Mouse (Mus musculus) midbrain, postnatal 0 days (tissue): Measurements from ENCODE around the gene Tfdp1. TPM values are rescaled to one million over a fixed set of nuclear protein-coding genes. Genes with fewer than 3 reads are reported as not detected.
A peak's percentile ranks its signal among the peaks of the same experiment; 100 is the strongest.

Experiments used
- ATAC-seq: fragments of 200-750 bp; cut with Nextera tagmentation; 2 replicates; pipeline ENCODE4 v1.8.0; 2017; ENCODE audit warnings: moderate number of reproducible peaks, mild to moderate bottlenecking, moderate TSS enrichment, moderate library complexity; ENCODE audit not compliant: low FRiP score
- DNase-seq: peaks from one replicate; pipeline ENCODE4 v3.0.0-alpha.2; 2015; ENCODE audit warnings: low spot score
- H3K27ac ChIP-seq: fragments of 300-500 bp; sonication (generic); 2 replicates; pipeline ENCODE4 v1.5.1; 2014; ENCODE audit warnings: low read depth, mild to moderate bottlenecking, low read length, mixed read lengths
- H3K27me3 ChIP-seq: fragments of 300-500 bp; sonication (generic); 2 replicates; pipeline ENCODE4 v1.6.1; 2014; ENCODE audit warnings: low read length, control low read depth, mixed read lengths; ENCODE audit not compliant: insufficient read depth
- H3K36me3 ChIP-seq: fragments of 300-500 bp; sonication (generic); 2 replicates; pipeline ENCODE4 v1.6.1; 2014; ENCODE audit warnings: low read length, control low read depth, mixed read lengths; ENCODE audit not compliant: insufficient read depth
- H3K4me1 ChIP-seq: fragments of 300-500 bp; sonication (generic); 2 replicates; pipeline ENCODE4 v1.6.1; 2014; ENCODE audit warnings: mild to moderate bottlenecking, control low read depth, antibody characterized with exemption, low read length, mixed read lengths; ENCODE audit not compliant: insufficient read depth
- H3K4me2 ChIP-seq: fragments of 300-500 bp; sonication (generic); 2 replicates; pipeline ENCODE4 v1.6.1; 2014; ENCODE audit warnings: low read depth, mild to moderate bottlenecking, low read length, mixed read lengths; ENCODE audit not compliant: poor library complexity, severe bottlenecking
- H3K4me3 ChIP-seq: fragments of 300-500 bp; sonication (generic); 2 replicates; pipeline ENCODE4 v1.5.1; 2014; ENCODE audit warnings: low read depth, mild to moderate bottlenecking, low read length, moderate library complexity
- H3K9ac ChIP-seq: fragments of 300-500 bp; sonication (generic); replicated peaks from 2 replicates; pipeline ENCODE4 v1.6.1; 2014; ENCODE audit warnings: mild to moderate bottlenecking, low read length, moderate library complexity, mixed read lengths; ENCODE audit not compliant: poor library complexity, severe bottlenecking
- H3K9me3 ChIP-seq: fragments of 300-500 bp; sonication (generic); 2 replicates; pipeline ENCODE4 v1.6.1; 2016; ENCODE audit warnings: low read length, control low read depth
- CTCF ChIP-seq: IDR thresholded peaks from 2 replicates; pipeline ENCODE4 v1.5.1; 2016; ENCODE audit warnings: antibody characterized with exemption, mild to moderate bottlenecking
- WGBS: fragments of 180-500 bp; shearing (Covaris S2); extraction: QIAGEN DNeasy Blood & Tissue Kit; methylation state at CpG from one replicate; pipeline ENCODE4 v1.1.7; 2014; 5-methylcytosine and 5-hydroxymethylcytosine counted together
- polyA plus RNA-seq: library from polyadenylated mRNA; unstranded; fragments of >200 nt; fragmentation: Nextera tagmentation; extraction: Ambion mirVana; gene quantifications from 2 replicates; pipeline ENCODE4 v1.2.1, GENCODE M21; 2015
- total RNA-seq: library from RNA; depleted of rRNA; stranded (reverse); fragments of >200 nt; gene quantifications from 2 replicates; pipeline ENCODE4 v1.2.3, GENCODE M21; 2014

Tfdp1 gene
- total and polyA plus RNA-seq, 2 experiments from 2014 or later = 58.6 to 75.4 TPM

DNA sequence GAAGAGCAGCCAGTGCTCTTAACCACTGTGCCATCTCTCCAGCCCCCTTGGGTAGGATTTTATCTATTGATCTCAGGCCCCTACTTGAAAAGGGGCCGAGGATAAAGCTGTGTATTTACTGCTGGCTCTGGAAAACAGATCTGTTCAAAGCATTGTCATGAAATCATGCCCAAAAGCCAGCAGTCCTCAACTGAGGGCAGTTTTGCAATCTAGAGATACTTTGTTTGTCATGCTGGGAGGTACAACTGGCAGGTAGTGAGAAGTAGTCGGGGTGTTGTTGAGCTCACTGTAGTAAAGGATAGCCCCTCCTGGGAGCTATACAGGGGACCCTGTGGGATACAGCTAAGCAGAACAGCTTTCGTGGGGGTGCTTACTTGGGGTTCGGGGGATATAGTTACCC is 15.3 kb downstream of the Tfdp1 start:
- no peaks in the 10 kb centered on the region for H3K4me1 ChIP-seq
- 91% methylated on average over 4 of the region's 4 CpGs for WGBS
- H3K9me3 ChIP-seq = no peaks in the 10 kb centered on the region
- TF ChIP-seq CTCF = no peak
- no peaks in the 10 kb centered on the region for H3K27me3 ChIP-seq
- H3K4me3 ChIP-seq = no peak overlapping the region
- DNase-seq (no peak), ATAC-seq (no peak)
- H3K36me3 ChIP-seq = peaks cover 63% of the 10 kb centered on the region
- H3K27ac ChIP-seq = no peak overlapping the region
- H3K9ac ChIP-seq = no peak overlapping the region
- no peak overlapping the region for H3K4me2 ChIP-seq

DNA sequence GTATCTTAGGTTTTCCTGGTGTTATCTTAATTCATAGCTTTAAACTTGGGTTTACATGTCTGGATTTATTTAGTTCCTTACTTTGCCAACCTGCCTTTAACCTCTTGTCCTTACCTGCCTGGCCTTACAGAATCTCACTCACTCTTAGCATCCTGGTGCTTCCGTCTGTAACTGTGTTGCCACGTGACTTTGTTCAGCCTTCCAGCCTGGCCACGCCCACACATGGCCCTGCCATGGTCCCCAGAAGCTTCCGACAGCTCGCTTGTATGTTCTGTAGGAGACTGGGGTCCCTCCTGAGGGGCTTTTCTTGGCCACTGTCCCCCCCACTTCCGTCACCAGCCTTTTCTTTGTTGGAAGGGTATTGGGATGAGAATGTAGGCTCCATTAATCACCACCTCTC is 17.7 kb downstream of the Tfdp1 start:
- DNase-seq = no peak
- no peak overlapping the region for H3K9ac ChIP-seq
- H3K9me3 ChIP-seq = no peaks in the 10 kb centered on the region
- H3K4me3 ChIP-seq = no peak overlapping the region
- WGBS = 96% methylated on average over 6 of the region's 6 CpGs
- H3K27ac ChIP-seq = no peak overlapping the region
- peaks cover 67% of the 10 kb centered on the region for H3K36me3 ChIP-seq
- H3K4me1 ChIP-seq = no peaks in the 10 kb centered on the region
- no peak for ATAC-seq
- H3K27me3 ChIP-seq = no peaks in the 10 kb centered on the region
- no peak for TF ChIP-seq CTCF
- H3K4me2 ChIP-seq = no peak overlapping the region

DNA sequence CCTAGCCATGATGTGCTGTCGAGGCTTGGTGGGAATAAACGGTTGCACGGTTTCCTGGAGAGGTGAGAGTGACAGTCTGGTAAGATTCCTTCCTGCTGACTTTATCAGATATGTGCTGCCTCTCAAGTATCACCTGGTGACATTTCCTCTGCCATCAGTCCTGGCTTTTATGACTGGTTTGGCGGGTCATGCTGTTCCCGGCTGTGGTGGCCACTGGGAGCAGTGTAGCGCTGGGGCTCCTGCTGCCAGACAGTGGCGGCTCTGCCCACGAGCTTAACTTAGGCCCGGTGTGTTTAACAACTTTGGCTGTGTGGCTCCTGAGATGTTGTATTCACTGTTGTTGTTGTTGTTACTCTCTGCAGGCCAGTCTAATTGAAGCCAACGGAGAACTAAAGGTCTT is 18.1 kb downstream of the Tfdp1 start:
- WGBS = 79% methylated on average over 10 of the region's 10 CpGs
- no peak for TF ChIP-seq CTCF
- H3K36me3 ChIP-seq = peaks cover 67% of the 10 kb centered on the region

DNA sequence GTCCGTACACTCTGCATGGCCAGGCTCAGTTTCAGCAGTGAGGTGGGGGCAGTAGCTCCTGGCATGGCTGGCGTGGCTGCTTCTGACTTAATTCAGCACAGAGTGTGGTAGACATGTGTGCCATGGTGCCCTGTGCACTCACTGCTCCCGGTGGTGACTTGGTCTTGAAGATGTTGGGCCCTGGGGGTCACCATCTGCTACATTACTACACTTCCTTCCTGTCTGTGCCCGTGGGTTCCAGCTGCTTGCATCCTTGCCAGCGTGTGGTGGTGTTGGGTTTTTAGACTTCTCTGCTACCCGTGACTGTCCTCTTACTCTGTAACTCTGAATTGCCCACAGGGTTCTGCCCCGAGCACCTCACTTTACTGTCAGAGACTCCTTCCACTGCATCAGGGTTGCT is 21.7 kb downstream of the Tfdp1 start:
- Histone ChIP-seq H3K9ac (no peak overlapping the region), H3K36me3 (peaks cover 79% of the 10 kb centered on the region), H3K4me2 (no peak overlapping the region), H3K4me3 (no peak overlapping the region), H3K27ac (no peak overlapping the region), H3K27me3 (no peaks in the 10 kb centered on the region), H3K4me1 (no peaks in the 10 kb centered on the region), H3K9me3 (no peaks in the 10 kb centered on the region)
- WGBS = 96% methylated on average over 7 of the region's 7 CpGs
- TF ChIP-seq CTCF = no peak
- DNase-seq (no peak), ATAC-seq (no peak)

More for the DNA sequence above, 18.1 kb downstream of the Tfdp1 start:
- H3K4me2 ChIP-seq = no peak overlapping the region
- H3K27ac ChIP-seq = no peak overlapping the region
- no peaks in the 10 kb centered on the region for H3K9me3 ChIP-seq
- no peaks in the 10 kb centered on the region for H3K27me3 ChIP-seq
- H3K4me3 ChIP-seq = no peak overlapping the region
- H3K4me1 ChIP-seq = no peaks in the 10 kb centered on the region
- no peak overlapping the region for H3K9ac ChIP-seq
- ATAC-seq (no peak), DNase-seq (no peak)

DNA sequence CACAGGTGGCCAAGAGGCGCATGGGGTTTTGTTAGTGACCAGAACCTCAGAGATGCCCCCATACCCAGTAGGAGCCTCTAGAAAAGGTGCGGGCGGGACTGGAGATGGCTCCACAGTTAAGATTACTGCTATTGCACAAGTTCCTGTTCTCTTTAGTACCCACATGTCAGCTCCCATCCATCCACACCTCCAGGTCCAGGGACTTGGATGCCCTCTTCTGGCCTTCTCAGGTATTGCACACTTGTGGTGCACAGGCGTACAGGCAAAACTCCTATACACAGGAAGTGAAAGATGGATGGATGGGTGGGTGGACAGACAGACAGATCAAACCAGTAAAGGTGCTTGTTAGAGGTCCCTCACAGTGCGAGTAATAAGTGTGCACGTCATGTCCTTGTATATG is 23.3 kb downstream of the Tfdp1 start:
- Histone ChIP-seq H3K27me3 (no peaks in the 10 kb centered on the region), H3K4me2 (no peak overlapping the region), H3K4me3 (no peak overlapping the region), H3K36me3 (peaks cover 82% of the 10 kb centered on the region), H3K9ac (no peak overlapping the region), H3K4me1 (no peaks in the 10 kb centered on the region), H3K27ac (no peak overlapping the region), H3K9me3 (no peaks in the 10 kb centered on the region)
- peak; percentile 48 for TF ChIP-seq CTCF
- DNase-seq (no peak), ATAC-seq (no peak)
- 96% methylated on average over 6 of the region's 6 CpGs for WGBS

DNA sequence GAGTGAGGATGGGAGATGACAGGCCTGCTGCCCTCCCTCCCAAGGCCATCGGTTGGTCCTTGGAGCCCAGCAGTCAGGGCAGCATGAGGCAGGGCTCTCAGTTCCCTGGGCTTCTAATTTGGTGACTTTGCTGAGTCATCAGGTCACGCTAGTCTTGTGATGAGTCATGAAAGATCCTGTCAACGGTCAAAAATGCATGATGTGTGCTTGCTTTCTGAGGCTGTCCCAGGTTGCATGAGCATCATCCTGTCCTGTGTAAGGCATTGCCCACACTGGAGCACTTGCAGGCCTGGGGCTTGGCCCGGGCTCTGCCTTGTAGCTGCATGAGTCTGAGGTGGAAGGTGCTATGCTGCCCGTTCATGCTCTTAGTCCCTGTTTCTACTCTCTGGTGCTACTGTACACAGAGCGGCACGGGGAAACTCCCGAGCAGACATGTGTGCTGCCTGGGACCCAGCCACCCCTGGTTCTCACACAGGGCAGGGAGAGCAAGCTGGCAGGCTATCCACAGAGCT is 34.7 kb downstream of the Tfdp1 start:
- Histone ChIP-seq H3K27ac (no peak overlapping the region), H3K4me2 (no peak overlapping the region), H3K4me3 (no peak overlapping the region), H3K36me3 (peaks cover 71% of the 10 kb centered on the region), H3K9me3 (no peaks in the 10 kb centered on the region), H3K27me3 (no peaks in the 10 kb centered on the region), H3K9ac (no peak overlapping the region), H3K4me1 (no peaks in the 10 kb centered on the region)
- no peak for TF ChIP-seq CTCF
- DNase-seq (no peak), ATAC-seq (no peak)
- 95% methylated on average over 8 of the region's 8 CpGs for WGBS
